Mouse (Mus musculus): ENCODE measurements around the gene Car3. TPM values are rescaled to one million over a fixed set of nuclear protein-coding genes. Genes with fewer than 3 reads are reported as not detected.
A peak's percentile ranks its signal among the peaks of the same experiment; 100 is the strongest.

Gene Car3
- polyA plus RNA-seq, 1 experiment: 370 TPM

- Histone ChIP-seq H3K36me3 (ENCODE audit: control insufficient read depth, insufficient read depth, low read length) (no peaks in the 10 kb centered on the region), H3K4me3 (ENCODE audit: control insufficient read depth, insufficient read depth, low read length) (no peak overlapping the region), H3K27me3 (ENCODE audit: control insufficient read depth, insufficient read depth, low read length) (no peaks in the 10 kb centered on the region), H3K4me1 (replicated peaks; ENCODE audit: control insufficient read depth, insufficient read depth, low read length) (no peaks in the 10 kb centered on the region), H3K27ac (ENCODE audit: control insufficient read depth, insufficient read depth, low read length) (no peak overlapping the region)
- 88% methylated on average over 3 of the region's 3 CpGs for WGBS
- no peak for DNase-seq
- TF ChIP-seq POLR2A (IDR thresholded peaks at IDR 0.05; ENCODE audit: control insufficient read depth, extremely low read depth, insufficient read depth, low read length, poor library complexity) (no peak), CTCF (IDR thresholded peaks at IDR 0.05; ENCODE audit: borderline replicate concordance, control insufficient read depth, extremely low read depth, insufficient read depth, low read length, poor library complexity) (no peak)
These were observed 16.0 kb downstream of the Car3 start for GRCm38 (mm10) chr3:14879293-14879692.

GRCm38 (mm10) chr3:14880277-14880676, 17.0 kb downstream of the Car3 start:
- no peak overlapping the region for H3K4me3 ChIP-seq (ENCODE audit: control insufficient read depth, insufficient read depth, low read length)
- no peak overlapping the region for H3K27ac ChIP-seq (ENCODE audit: control insufficient read depth, insufficient read depth, low read length)
- TF ChIP-seq POLR2A (IDR thresholded peaks at IDR 0.05; ENCODE audit: control insufficient read depth, extremely low read depth, insufficient read depth, low read length, poor library complexity): no peak
- no peak for TF ChIP-seq CTCF (IDR thresholded peaks at IDR 0.05; ENCODE audit: borderline replicate concordance, control insufficient read depth, extremely low read depth, insufficient read depth, low read length, poor library complexity)
- DNase-seq: no peak
- no peaks in the 10 kb centered on the region for H3K27me3 ChIP-seq (ENCODE audit: control insufficient read depth, insufficient read depth, low read length)
- WGBS: 56% methylated on average over 2 of the region's 2 CpGs
- no peaks in the 10 kb centered on the region for H3K4me1 ChIP-seq (replicated peaks; ENCODE audit: control insufficient read depth, insufficient read depth, low read length)
- no peaks in the 10 kb centered on the region for H3K36me3 ChIP-seq (ENCODE audit: control insufficient read depth, insufficient read depth, low read length)

- Histone ChIP-seq H3K27ac (ENCODE audit: control insufficient read depth, insufficient read depth, low read length) (no peak overlapping the region), H3K27me3 (ENCODE audit: control insufficient read depth, insufficient read depth, low read length) (peaks cover 4% of the 10 kb centered on the region; the same call in 1 of the 2 replicates), H3K36me3 (ENCODE audit: control insufficient read depth, insufficient read depth, low read length) (no peaks in the 10 kb centered on the region), H3K4me1 (replicated peaks; ENCODE audit: control insufficient read depth, insufficient read depth, low read length) (peaks cover 6% of the 10 kb centered on the region; the same call in 1 of the 2 replicates), H3K4me3 (ENCODE audit: control insufficient read depth, insufficient read depth, low read length) (no peak overlapping the region)
- DNase-seq: no peak
- TF ChIP-seq CTCF (IDR thresholded peaks at IDR 0.05; ENCODE audit: borderline replicate concordance, control insufficient read depth, extremely low read depth, insufficient read depth, low read length, poor library complexity) (no peak), POLR2A (IDR thresholded peaks at IDR 0.05; ENCODE audit: control insufficient read depth, extremely low read depth, insufficient read depth, low read length, poor library complexity) (no peak)
These were observed 18.7 kb downstream of the Car3 start for GRCm38 (mm10) chr3:14882005-14882404.

GRCm38 (mm10) chr3:14882756-14883155, 19.4 kb downstream of the Car3 start:
- 47% methylated on average over 3 of the region's 3 CpGs for WGBS
- no peak overlapping the region for H3K4me3 ChIP-seq (ENCODE audit: control insufficient read depth, insufficient read depth, low read length)
- H3K36me3 ChIP-seq (ENCODE audit: control insufficient read depth, insufficient read depth, low read length): no peaks in the 10 kb centered on the region
- no peak overlapping the region for H3K27ac ChIP-seq (ENCODE audit: control insufficient read depth, insufficient read depth, low read length)
- TF ChIP-seq CTCF (IDR thresholded peaks at IDR 0.05; ENCODE audit: borderline replicate concordance, control insufficient read depth, extremely low read depth, insufficient read depth, low read length, poor library complexity): no peak
- TF ChIP-seq POLR2A (IDR thresholded peaks at IDR 0.05; ENCODE audit: control insufficient read depth, extremely low read depth, insufficient read depth, low read length, poor library complexity): no peak
- H3K27me3 ChIP-seq (ENCODE audit: control insufficient read depth, insufficient read depth, low read length): peaks cover 4% of the 10 kb centered on the region; the same call in 1 of the 2 replicates
- peaks cover 7% of the 10 kb centered on the region; the same call in 1 of the 2 replicates for H3K4me1 ChIP-seq (replicated peaks; ENCODE audit: control insufficient read depth, insufficient read depth, low read length)
- DNase-seq: no peak

- Histone ChIP-seq H3K27ac (ENCODE audit: control insufficient read depth, insufficient read depth, low read length) (no peak overlapping the region), H3K4me3 (ENCODE audit: control insufficient read depth, insufficient read depth, low read length) (no peak overlapping the region), H3K4me1 (replicated peaks; ENCODE audit: control insufficient read depth, insufficient read depth, low read length) (peaks cover 7% of the 10 kb centered on the region; the same call in 1 of the 2 replicates), H3K36me3 (ENCODE audit: control insufficient read depth, insufficient read depth, low read length) (no peaks in the 10 kb centered on the region), H3K27me3 (ENCODE audit: control insufficient read depth, insufficient read depth, low read length) (peaks cover 4% of the 10 kb centered on the region; the same call in 1 of the 2 replicates)
- DNase-seq: no peak
- TF ChIP-seq POLR2A (IDR thresholded peaks at IDR 0.05; ENCODE audit: control insufficient read depth, extremely low read depth, insufficient read depth, low read length, poor library complexity) (no peak), CTCF (IDR thresholded peaks at IDR 0.05; ENCODE audit: borderline replicate concordance, control insufficient read depth, extremely low read depth, insufficient read depth, low read length, poor library complexity) (no peak)
These were observed 21.5 kb downstream of the Car3 start for GRCm38 (mm10) chr3:14884826-14885225.

GRCm38 (mm10) chr3:14886102-14887098, 23.1 kb downstream of the Car3 start, which contains the start of gene Car2:
Gene Car2, plus strand, starts transcription at chr3:14886273.
- Histone ChIP-seq H3K27ac (ENCODE audit: control insufficient read depth, insufficient read depth, low read length) (no peak within 1 kb of the TSS), H3K27me3 (ENCODE audit: control insufficient read depth, insufficient read depth, low read length) (peaks cover 4% of the 10 kb centered on the region; the same call in 1 of the 2 replicates), H3K4me3 (ENCODE audit: control insufficient read depth, insufficient read depth, low read length) (peak within 1 kb of the TSS; percentile 73), H3K36me3 (ENCODE audit: control insufficient read depth, insufficient read depth, low read length) (no peaks in the 10 kb centered on the region), H3K4me1 (replicated peaks; ENCODE audit: control insufficient read depth, insufficient read depth, low read length) (peaks cover 7% of the 10 kb centered on the region; the same call in 1 of the 2 replicates)
- DNase-seq: peak; percentile 72
- 1% methylated on average over 95 of the region's 95 CpGs for WGBS
- TF ChIP-seq POLR2A (IDR thresholded peaks at IDR 0.05; ENCODE audit: control insufficient read depth, extremely low read depth, insufficient read depth, low read length, poor library complexity): no peak
- peak; percentile 73 for TF ChIP-seq CTCF (IDR thresholded peaks at IDR 0.05; ENCODE audit: borderline replicate concordance, control insufficient read depth, extremely low read depth, insufficient read depth, low read length, poor library complexity)

All from thymus, adult 2 months (tissue).